Mouse (Mus musculus): Measurements from ENCODE around the gene Cep57l1. TPM values are rescaled to one million over a fixed set of nuclear protein-coding genes. Genes with fewer than 3 reads are reported as not detected.

Cep57l1 gene
- polyA plus RNA-seq, 1 experiment = 42.6 TPM

- Histone ChIP-seq H3K27ac (ENCODE audit: insufficient read depth, low read length) (peak overlapping the region; percentile 51; the same call in 1 of the 2 replicates), H3K4me1 (ENCODE audit: control insufficient read depth, insufficient read depth, low read length) (peaks cover 5% of the 10 kb centered on the region), H3K9ac (ENCODE audit: low read depth, poor library complexity, severe bottlenecking) (no peak overlapping the region), H3K4me3 (ENCODE audit: low read depth, low read length) (no peak overlapping the region), H3K36me3 (ENCODE audit: control insufficient read depth, insufficient read depth, low read length, poor library complexity, severe bottlenecking) (no peaks in the 10 kb centered on the region), H3K9me3 (replicated peaks; ENCODE audit: control insufficient read depth, insufficient read depth, low read length, poor library complexity, severe bottlenecking) (no peaks in the 10 kb centered on the region), H3K27me3 (ENCODE audit: control insufficient read depth, insufficient read depth, low read length, poor library complexity, severe bottlenecking) (no peaks in the 10 kb centered on the region)
- no peak for TF ChIP-seq CTCF (IDR thresholded peaks at IDR 0.05; ENCODE audit: low read depth, low read length)
- TF ChIP-seq POLR2A (IDR thresholded peaks at IDR 0.05; ENCODE audit: insufficient read depth, low read length) = no peak
- no peak for TF ChIP-seq EP300 (IDR thresholded peaks at IDR 0.05; ENCODE audit: insufficient read depth, low read depth, low read length)
Measured at GRCm38 (mm10) chr10:41763741-41764385, 45.8 kb downstream of the Cep57l1 start.

DNA sequence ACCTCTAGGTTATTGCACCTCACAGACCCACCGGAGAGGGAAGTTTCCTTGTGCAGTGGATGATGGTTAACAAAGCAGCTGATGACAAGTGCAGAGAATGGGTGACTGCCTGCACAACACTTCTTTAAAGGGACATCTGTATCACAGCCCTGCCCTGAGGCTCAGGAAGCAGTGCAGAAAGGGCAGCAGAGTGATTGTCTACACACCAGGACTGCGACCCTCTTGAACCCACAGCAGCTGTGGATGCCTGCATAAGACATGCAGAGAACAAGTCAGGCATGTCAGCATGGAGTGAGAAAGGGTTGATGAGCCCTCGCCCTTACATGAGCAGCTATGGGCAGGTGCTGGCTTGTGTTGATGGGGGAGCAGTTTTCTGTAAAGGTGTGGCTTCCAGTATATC, 48.8 kb downstream of the Cep57l1 start:
- no peaks in the 10 kb centered on the region for H3K36me3 ChIP-seq (ENCODE audit: control insufficient read depth, insufficient read depth, low read length, poor library complexity, severe bottlenecking)
- no peaks in the 10 kb centered on the region for H3K9me3 ChIP-seq (replicated peaks; ENCODE audit: control insufficient read depth, insufficient read depth, low read length, poor library complexity, severe bottlenecking)
- H3K4me1 ChIP-seq (ENCODE audit: control insufficient read depth, insufficient read depth, low read length) = peaks cover 5% of the 10 kb centered on the region
- H3K4me3 ChIP-seq (ENCODE audit: low read depth, low read length) = no peak overlapping the region
- no peaks in the 10 kb centered on the region for H3K27me3 ChIP-seq (ENCODE audit: control insufficient read depth, insufficient read depth, low read length, poor library complexity, severe bottlenecking)
- no peak overlapping the region for H3K9ac ChIP-seq (ENCODE audit: low read depth, poor library complexity, severe bottlenecking)
- peak overlapping the region; percentile 7; the same call in 1 of the 2 replicates for H3K27ac ChIP-seq (ENCODE audit: insufficient read depth, low read length)
- TF ChIP-seq CTCF (IDR thresholded peaks at IDR 0.05; ENCODE audit: low read depth, low read length) = no peak
- TF ChIP-seq EP300 (IDR thresholded peaks at IDR 0.05; ENCODE audit: insufficient read depth, low read depth, low read length) = peak; percentile 66

- Histone ChIP-seq H3K27ac (ENCODE audit: insufficient read depth, low read length) (no peak overlapping the region), H3K36me3 (ENCODE audit: control insufficient read depth, insufficient read depth, low read length, poor library complexity, severe bottlenecking) (no peaks in the 10 kb centered on the region), H3K9ac (ENCODE audit: low read depth, poor library complexity, severe bottlenecking) (peak overlapping the region; percentile 29; the same call in 1 of the 2 replicates), H3K27me3 (ENCODE audit: control insufficient read depth, insufficient read depth, low read length, poor library complexity, severe bottlenecking) (no peaks in the 10 kb centered on the region), H3K4me3 (ENCODE audit: low read depth, low read length) (no peak overlapping the region; the same call in 1 of the 2 replicates), H3K9me3 (replicated peaks; ENCODE audit: control insufficient read depth, insufficient read depth, low read length, poor library complexity, severe bottlenecking) (no peaks in the 10 kb centered on the region), H3K4me1 (ENCODE audit: control insufficient read depth, insufficient read depth, low read length) (peaks cover 3% of the 10 kb centered on the region)
- TF ChIP-seq CTCF (IDR thresholded peaks at IDR 0.05; ENCODE audit: low read depth, low read length) (no peak), EP300 (IDR thresholded peaks at IDR 0.05; ENCODE audit: insufficient read depth, low read depth, low read length) (no peak), POLR2A (IDR thresholded peaks at IDR 0.05; ENCODE audit: insufficient read depth, low read length) (no peak)
Measured at GRCm38 (mm10) chr10:41758041-41758440, 51.6 kb downstream of the Cep57l1 start.

- peaks cover 3% of the 10 kb centered on the region for H3K4me1 ChIP-seq (ENCODE audit: control insufficient read depth, insufficient read depth, low read length)
- peak overlapping the region; percentile 29; the same call in 1 of the 2 replicates for H3K9ac ChIP-seq (ENCODE audit: low read depth, poor library complexity, severe bottlenecking)
- no peaks in the 10 kb centered on the region for H3K9me3 ChIP-seq (replicated peaks; ENCODE audit: control insufficient read depth, insufficient read depth, low read length, poor library complexity, severe bottlenecking)
- H3K27ac ChIP-seq (ENCODE audit: insufficient read depth, low read length) = no peak overlapping the region
- no peaks in the 10 kb centered on the region for H3K36me3 ChIP-seq (ENCODE audit: control insufficient read depth, insufficient read depth, low read length, poor library complexity, severe bottlenecking)
- H3K4me3 ChIP-seq (ENCODE audit: low read depth, low read length) = no peak overlapping the region; the same call in 1 of the 2 replicates
- no peaks in the 10 kb centered on the region for H3K27me3 ChIP-seq (ENCODE audit: control insufficient read depth, insufficient read depth, low read length, poor library complexity, severe bottlenecking)
- no peak for TF ChIP-seq EP300 (IDR thresholded peaks at IDR 0.05; ENCODE audit: insufficient read depth, low read depth, low read length)
- TF ChIP-seq CTCF (IDR thresholded peaks at IDR 0.05; ENCODE audit: low read depth, low read length) = no peak
- TF ChIP-seq POLR2A (IDR thresholded peaks at IDR 0.05; ENCODE audit: insufficient read depth, low read length) = no peak
Measured at GRCm38 (mm10) chr10:41757226-41757625, 52.4 kb downstream of the Cep57l1 start.

GRCm38 (mm10) chr10:41751867-41752480, 57.7 kb downstream of the Cep57l1 start:
- TF ChIP-seq POLR2A (IDR thresholded peaks at IDR 0.05; ENCODE audit: insufficient read depth, low read length) (no peak), CTCF (IDR thresholded peaks at IDR 0.05; ENCODE audit: low read depth, low read length) (no peak), EP300 (IDR thresholded peaks at IDR 0.05; ENCODE audit: insufficient read depth, low read depth, low read length) (no peak)
- Histone ChIP-seq H3K27me3 (ENCODE audit: control insufficient read depth, insufficient read depth, low read length, poor library complexity, severe bottlenecking) (no peaks in the 10 kb centered on the region), H3K9me3 (replicated peaks; ENCODE audit: control insufficient read depth, insufficient read depth, low read length, poor library complexity, severe bottlenecking) (no peaks in the 10 kb centered on the region), H3K4me3 (ENCODE audit: low read depth, low read length) (peak overlapping the region; percentile 18; the same call in 1 of the 2 replicates), H3K36me3 (ENCODE audit: control insufficient read depth, insufficient read depth, low read length, poor library complexity, severe bottlenecking) (no peaks in the 10 kb centered on the region), H3K9ac (ENCODE audit: low read depth, poor library complexity, severe bottlenecking) (peak overlapping the region; percentile 12; the same call in 1 of the 2 replicates), H3K27ac (ENCODE audit: insufficient read depth, low read length) (no peak overlapping the region), H3K4me1 (ENCODE audit: control insufficient read depth, insufficient read depth, low read length) (no peaks in the 10 kb centered on the region)

GRCm38 (mm10) chr10:41749306-41749705, 60.4 kb downstream of the Cep57l1 start:
- no peak for TF ChIP-seq POLR2A (IDR thresholded peaks at IDR 0.05; ENCODE audit: insufficient read depth, low read length)
- no peak for TF ChIP-seq CTCF (IDR thresholded peaks at IDR 0.05; ENCODE audit: low read depth, low read length)
- no peak for TF ChIP-seq EP300 (IDR thresholded peaks at IDR 0.05; ENCODE audit: insufficient read depth, low read depth, low read length)
- Histone ChIP-seq H3K4me3 (ENCODE audit: low read depth, low read length) (no peak overlapping the region), H3K27ac (ENCODE audit: insufficient read depth, low read length) (no peak overlapping the region), H3K9ac (ENCODE audit: low read depth, poor library complexity, severe bottlenecking) (no peak overlapping the region), H3K9me3 (replicated peaks; ENCODE audit: control insufficient read depth, insufficient read depth, low read length, poor library complexity, severe bottlenecking) (no peaks in the 10 kb centered on the region), H3K36me3 (ENCODE audit: control insufficient read depth, insufficient read depth, low read length, poor library complexity, severe bottlenecking) (no peaks in the 10 kb centered on the region; the same call in none of the 2 replicates), H3K27me3 (ENCODE audit: control insufficient read depth, insufficient read depth, low read length, poor library complexity, severe bottlenecking) (no peaks in the 10 kb centered on the region), H3K4me1 (ENCODE audit: control insufficient read depth, insufficient read depth, low read length) (no peaks in the 10 kb centered on the region)
